Mouse (Mus musculus): Measurements from ENCODE around the gene Cstf3.

The Cstf3 gene

GRCm38 (mm10) chr2:104711585-104712485, 121.5 kb downstream of the Cstf3 start, which contains the start of gene Tcp11l1:
Gene Tcp11l1 (minus strand): TSS chr2:104712169.
- peak; percentile 79 for DNase-seq (ENCODE audit: low spot score)

DNA sequence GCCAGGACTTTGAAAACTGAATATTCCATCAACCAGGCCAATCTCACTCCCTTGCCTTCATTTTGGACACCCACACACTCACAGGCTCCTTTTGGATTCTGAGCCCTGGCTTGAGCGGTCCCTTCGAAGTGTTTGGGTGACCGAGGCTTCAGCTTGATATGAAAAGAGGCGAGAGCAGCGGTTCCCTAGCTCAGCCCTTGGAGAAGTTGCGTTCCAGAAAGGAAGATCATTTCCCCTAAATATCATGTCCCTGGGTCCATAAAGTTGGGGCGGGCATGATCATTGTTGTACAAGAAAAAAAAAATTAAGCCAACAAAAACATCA, 122.1 kb downstream of the Cstf3 start:
- DNase-seq (ENCODE audit: low spot score), result no peak

- DNase-seq (ENCODE audit: low spot score), result no peak
Observed at GRCm38 (mm10) chr2:104714254-104714691, 124.0 kb downstream of the Cstf3 start.

Data from testis, postnatal 10 days (tissue).